Mouse (Mus musculus): Measurements from ENCODE around the gene Stat6. TPM values are rescaled to one million over a fixed set of nuclear protein-coding genes. Genes with fewer than 3 reads are reported as not detected.

The Stat6 gene
- polyA plus RNA-seq, 1 experiment = 12.6 TPM

DNA sequence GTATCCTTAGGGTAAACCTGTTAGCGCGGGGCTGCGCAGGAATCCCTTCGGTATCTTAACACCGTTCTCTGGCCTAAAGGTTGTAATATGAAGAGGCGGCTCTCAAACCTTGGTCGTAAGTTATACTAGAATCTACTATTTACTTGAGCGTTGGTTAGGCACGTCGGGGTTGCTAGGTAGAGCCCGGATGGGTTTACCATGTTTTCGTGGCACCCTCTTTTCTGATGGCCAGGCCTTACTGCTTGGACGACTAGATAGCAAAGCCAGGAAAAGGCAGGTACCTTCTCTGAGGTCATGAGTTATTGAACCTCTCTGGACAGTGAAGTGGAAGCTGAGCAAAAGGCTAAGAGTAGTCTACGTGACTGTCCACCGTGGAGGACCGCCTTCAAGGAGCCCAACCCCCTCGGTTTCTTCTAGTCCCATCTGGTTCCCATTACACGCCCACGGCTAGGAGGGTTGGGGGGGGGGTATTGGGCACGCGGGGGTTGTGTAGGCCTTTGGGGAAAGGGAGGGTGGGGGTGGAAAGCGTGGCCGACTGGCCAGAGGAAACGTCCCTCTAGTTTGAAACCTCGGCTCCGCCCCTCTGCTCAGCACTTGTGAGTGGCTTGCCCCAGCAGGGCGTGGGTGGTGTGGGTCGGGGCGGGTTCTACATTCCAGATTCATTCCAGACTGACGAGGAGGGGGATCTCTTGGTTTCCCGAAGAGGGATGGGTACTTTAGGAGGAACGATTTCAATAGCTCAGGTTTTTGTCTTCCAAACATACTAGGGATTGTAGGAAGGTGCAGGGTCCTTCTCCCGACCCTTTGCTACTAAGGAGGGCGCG is 24.7 kb downstream of the Stat6 start:
- 0 out of 2 replicates have a peak, but pooled peaks cover 2% of the 10 kb centered on the region for H3K4me1 ChIP-seq (ENCODE audit: control insufficient read depth, insufficient read depth, low read length)
- H3K27ac ChIP-seq (ENCODE audit: insufficient read depth, low read length) = peak overlapping the region; percentile 97
- H3K4me3 ChIP-seq (ENCODE audit: insufficient read depth, low read length) = peak overlapping the region; percentile 98
- TF ChIP-seq POLR2A (IDR thresholded peaks at IDR 0.05; ENCODE audit: extremely low read depth, insufficient read depth, low read length) (0 out of 2 replicates have a peak, but pooled peaks have one; percentile 10), CTCF (IDR thresholded peaks at IDR 0.05; ENCODE audit: extremely low read depth, insufficient read depth, low read length) (no peak)

DNA sequence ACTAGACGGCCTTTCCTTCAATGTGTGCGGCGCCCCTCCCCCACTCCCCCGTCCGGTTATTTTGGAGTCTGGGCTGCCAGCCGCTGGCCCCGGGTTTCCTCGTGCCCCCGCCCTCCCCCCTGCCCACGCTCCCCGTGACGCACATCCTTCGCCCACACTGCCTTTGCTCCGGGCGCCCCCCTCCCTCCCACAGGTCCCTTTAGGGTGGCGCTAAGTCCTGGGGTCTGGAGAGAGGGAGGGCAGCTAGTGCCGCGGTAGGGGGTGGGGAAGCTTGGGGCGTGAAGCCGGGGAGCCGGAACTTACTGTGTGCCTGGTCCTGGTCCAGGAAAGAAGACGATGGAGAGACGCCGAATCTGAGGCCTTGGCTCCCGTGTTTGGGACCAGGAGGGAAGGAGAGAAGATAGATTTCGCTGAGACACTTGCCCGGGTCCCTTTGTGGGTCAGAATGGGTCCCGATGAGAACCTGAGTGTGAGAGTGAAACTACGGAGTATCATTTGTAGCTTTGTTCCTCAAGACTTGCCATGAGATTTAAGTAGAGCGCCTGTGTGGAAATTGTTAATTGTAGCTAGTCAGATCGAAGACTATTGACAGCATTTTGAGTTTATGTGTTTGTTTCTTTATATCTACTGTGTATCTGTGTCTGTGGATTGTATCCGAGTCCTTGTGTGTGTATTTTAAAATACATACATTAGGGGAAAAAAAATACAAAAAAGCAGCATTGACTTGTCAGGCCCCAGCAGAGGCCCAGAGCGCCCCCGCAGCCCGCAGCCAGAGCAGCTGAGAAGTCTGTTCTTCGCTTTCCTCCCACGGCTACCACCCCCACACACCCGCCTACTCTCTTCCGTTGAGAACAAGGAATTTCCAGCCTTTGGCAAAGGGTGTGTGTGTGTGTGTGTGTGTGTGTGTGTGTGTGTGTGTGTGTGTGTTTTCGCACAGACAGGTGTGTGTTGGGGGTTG is 25.6 kb downstream of the Stat6 start, which contains the start of gene Nab2:
Nab2 (minus strand) TSS at position 476 of the 958 bp plus-strand sequence.
- H3K4me3 ChIP-seq (ENCODE audit: insufficient read depth, low read length) = peak within 1 kb of the TSS; percentile 98
- no peak for TF ChIP-seq CTCF (IDR thresholded peaks at IDR 0.05; ENCODE audit: extremely low read depth, insufficient read depth, low read length)
- TF ChIP-seq POLR2A (IDR thresholded peaks at IDR 0.05; ENCODE audit: extremely low read depth, insufficient read depth, low read length) = no peak
- 0 out of 2 replicates have a peak, but pooled peaks cover 2% of the 10 kb centered on the region for H3K4me1 ChIP-seq (ENCODE audit: control insufficient read depth, insufficient read depth, low read length)
- peak within 1 kb of the TSS; percentile 97 for H3K27ac ChIP-seq (ENCODE audit: insufficient read depth, low read length)

DNA sequence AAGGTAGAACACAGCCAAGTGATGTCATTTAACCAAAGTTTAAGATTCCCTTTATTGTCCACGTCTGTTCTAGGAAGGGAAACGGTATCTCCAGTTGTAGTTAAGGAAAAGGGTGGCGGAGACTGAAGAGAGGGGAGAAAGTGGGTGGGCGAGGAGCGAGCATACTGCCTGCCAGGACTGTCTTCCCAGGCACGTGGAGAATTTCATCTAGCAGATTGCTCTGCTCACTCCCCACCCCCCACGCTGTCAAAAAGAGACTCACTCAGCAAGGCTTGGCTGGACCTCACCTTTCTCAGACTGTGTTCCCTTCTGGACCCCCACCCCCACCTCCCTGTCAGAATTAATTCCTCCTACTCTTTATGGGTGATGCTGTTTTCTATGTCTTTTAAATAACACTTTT is 26.4 kb downstream of the Stat6 start:
- TF ChIP-seq CTCF (IDR thresholded peaks at IDR 0.05; ENCODE audit: extremely low read depth, insufficient read depth, low read length) (no peak), POLR2A (IDR thresholded peaks at IDR 0.05; ENCODE audit: extremely low read depth, insufficient read depth, low read length) (no peak)
- Histone ChIP-seq H3K27ac (ENCODE audit: insufficient read depth, low read length) (peak overlapping the region; percentile 73; the same call in 1 of the 2 replicates), H3K4me1 (ENCODE audit: control insufficient read depth, insufficient read depth, low read length) (0 out of 2 replicates have a peak, but pooled peaks cover 2% of the 10 kb centered on the region), H3K4me3 (ENCODE audit: insufficient read depth, low read length) (no peak overlapping the region)

DNA sequence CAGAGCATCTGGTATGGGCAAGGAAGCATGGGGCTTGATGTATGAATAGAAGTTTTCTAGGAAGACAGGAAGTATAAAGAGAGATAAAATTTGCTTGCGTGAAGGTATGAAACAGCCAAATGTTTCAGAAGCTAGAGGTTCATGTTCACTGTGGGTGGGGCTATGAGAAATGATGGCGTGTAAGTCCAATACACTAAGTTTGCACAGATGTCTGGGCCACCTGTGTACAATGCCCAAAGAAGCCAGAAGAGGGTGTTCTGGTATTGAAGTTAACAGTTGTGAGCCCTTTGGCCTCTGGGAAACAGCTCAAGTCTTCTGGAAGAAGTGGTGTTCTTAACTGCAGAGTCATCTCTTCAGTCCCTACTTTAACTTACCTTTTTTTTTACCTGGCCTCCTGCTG is 27.4 kb downstream of the Stat6 start:
- no peak overlapping the region for H3K27ac ChIP-seq (ENCODE audit: insufficient read depth, low read length)
- no peak overlapping the region for H3K4me3 ChIP-seq (ENCODE audit: insufficient read depth, low read length)

DNA sequence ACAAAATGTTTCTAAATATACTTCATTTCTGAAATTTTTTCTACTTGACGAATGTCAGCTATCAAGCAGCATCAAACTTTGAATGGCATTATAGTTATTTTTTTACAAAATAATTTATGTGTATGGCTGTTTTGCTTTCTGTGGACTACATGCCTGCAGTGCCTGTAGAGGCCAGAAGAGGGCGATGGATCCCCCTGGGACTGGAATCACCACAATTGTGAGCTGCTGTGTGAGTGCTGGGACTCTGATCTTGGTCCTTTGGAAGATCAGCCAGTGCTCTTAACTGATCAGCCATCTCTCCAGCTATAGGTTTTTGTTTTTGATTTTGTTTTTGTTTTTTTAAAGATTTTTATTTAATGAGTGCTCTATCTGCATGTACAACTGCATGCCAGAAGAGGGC is 28.5 kb downstream of the Stat6 start:
- 0 out of 2 replicates have a peak, but pooled peaks have one; percentile 19 for TF ChIP-seq CTCF (IDR thresholded peaks at IDR 0.05; ENCODE audit: extremely low read depth, insufficient read depth, low read length)
- TF ChIP-seq POLR2A (IDR thresholded peaks at IDR 0.05; ENCODE audit: extremely low read depth, insufficient read depth, low read length) = no peak
- no peak overlapping the region for H3K4me3 ChIP-seq (ENCODE audit: insufficient read depth, low read length)

More for the DNA sequence above, 27.4 kb downstream of the Stat6 start:
- H3K4me1 ChIP-seq (ENCODE audit: control insufficient read depth, insufficient read depth, low read length) = 0 out of 2 replicates have a peak, but pooled peaks cover 2% of the 10 kb centered on the region
- TF ChIP-seq POLR2A (IDR thresholded peaks at IDR 0.05; ENCODE audit: extremely low read depth, insufficient read depth, low read length) (no peak), CTCF (IDR thresholded peaks at IDR 0.05; ENCODE audit: extremely low read depth, insufficient read depth, low read length) (no peak)

DNA sequence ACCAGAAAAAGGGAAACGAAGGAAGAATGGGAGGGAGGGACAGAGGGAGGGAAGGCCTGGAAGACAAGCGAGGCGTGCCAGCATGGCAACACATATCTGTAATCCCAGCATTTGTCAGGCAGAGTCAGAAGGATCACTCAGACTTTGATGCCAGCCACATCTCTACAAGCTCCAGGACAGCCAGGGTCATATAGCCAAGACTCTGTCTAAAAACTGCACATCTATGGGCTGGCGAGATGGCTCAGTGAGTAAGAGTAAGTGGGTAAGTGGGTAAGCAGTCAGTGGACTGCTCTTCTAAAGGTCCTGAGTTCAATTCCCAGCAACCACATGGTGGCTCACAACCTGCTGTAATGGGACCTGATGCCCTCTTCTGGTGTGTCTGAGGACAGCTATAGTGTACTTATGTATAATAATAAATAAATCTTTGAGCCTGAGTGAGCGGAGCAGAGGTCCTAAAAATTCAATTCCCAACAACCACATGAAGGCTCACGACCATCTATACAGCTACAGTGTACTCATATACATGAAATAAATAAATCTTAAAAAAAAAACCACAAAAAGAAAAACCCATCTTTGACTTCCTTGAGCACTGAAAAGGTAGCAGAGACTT is 31.4 kb downstream of the Stat6 start:
- Histone ChIP-seq H3K27ac (ENCODE audit: insufficient read depth, low read length) (no peak overlapping the region), H3K4me3 (ENCODE audit: insufficient read depth, low read length) (no peak overlapping the region), H3K4me1 (ENCODE audit: control insufficient read depth, insufficient read depth, low read length) (no peaks in the 10 kb centered on the region)
- TF ChIP-seq POLR2A (IDR thresholded peaks at IDR 0.05; ENCODE audit: extremely low read depth, insufficient read depth, low read length) (no peak), CTCF (IDR thresholded peaks at IDR 0.05; ENCODE audit: extremely low read depth, insufficient read depth, low read length) (no peak)

More for the DNA sequence above, 28.5 kb downstream of the Stat6 start:
- Histone ChIP-seq H3K27ac (ENCODE audit: insufficient read depth, low read length) (no peak overlapping the region), H3K4me1 (ENCODE audit: control insufficient read depth, insufficient read depth, low read length) (0 out of 2 replicates have a peak, but pooled peaks cover 2% of the 10 kb centered on the region)

DNA sequence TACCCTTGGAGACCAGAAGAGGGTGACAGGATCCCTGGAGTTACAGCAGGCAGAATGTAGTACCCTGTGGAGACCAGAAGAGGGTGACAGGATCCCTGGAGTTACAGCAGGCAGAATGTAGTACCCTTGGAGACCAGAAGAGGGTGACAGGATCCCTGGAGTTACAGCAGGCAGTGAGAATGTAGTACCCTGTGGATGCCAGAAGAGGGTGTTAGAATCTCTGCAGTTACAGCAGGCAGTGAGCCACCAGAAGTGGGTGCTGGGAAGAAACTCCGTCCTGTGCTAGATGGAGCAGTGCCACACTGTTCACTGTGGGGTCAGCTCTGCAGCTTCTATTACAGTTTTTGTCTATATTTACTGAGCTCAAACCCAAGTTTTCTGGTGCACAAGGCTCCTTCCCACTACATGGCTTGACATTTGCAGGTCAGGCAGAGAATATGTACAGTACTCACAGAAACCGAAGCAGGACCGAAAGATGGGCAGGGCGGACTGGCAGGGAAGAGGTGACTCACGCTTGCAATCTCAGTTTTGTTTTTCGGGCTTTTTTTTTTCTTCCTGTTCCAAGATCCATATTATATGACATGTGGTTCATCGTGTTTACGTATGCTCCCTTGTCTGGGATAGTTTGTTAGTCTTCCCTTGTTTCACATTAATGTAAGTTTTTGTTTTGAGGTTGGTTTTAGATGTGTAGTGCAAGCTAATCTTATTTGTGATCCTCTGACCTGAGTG is 32.2 kb downstream of the Stat6 start:
- Histone ChIP-seq H3K4me1 (ENCODE audit: control insufficient read depth, insufficient read depth, low read length) (no peaks in the 10 kb centered on the region), H3K4me3 (ENCODE audit: insufficient read depth, low read length) (no peak overlapping the region), H3K27ac (ENCODE audit: insufficient read depth, low read length) (no peak overlapping the region)
- TF ChIP-seq POLR2A (IDR thresholded peaks at IDR 0.05; ENCODE audit: extremely low read depth, insufficient read depth, low read length) = no peak
- TF ChIP-seq CTCF (IDR thresholded peaks at IDR 0.05; ENCODE audit: extremely low read depth, insufficient read depth, low read length) = peak; percentile 100

DNA sequence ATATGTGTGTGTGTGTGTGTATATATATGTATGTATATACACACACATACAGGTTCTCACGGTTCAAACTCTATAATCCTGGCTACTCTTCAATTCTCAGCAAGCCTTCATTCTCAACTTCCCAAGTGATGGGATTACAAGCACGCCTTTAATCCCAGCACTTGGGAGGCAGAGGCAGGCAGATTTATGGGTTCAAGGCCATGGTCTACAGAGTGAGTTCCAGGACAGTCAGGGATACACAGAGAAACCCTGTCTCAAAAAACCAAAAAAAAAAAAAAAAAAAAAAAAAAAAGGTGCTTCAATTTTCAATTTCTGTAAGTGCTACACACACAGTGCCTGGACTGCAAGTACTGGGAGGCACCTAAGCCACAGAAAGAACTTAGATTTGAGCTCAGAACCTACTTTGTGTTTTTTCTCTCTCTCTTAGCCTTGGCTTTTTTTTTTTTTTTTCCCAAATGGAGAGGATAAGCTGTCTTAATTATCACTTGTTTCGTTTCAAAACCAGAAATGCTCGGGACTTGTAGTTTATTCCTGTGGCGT is 33.1 kb downstream of the Stat6 start:
- TF ChIP-seq POLR2A (IDR thresholded peaks at IDR 0.05; ENCODE audit: extremely low read depth, insufficient read depth, low read length) (no peak), CTCF (IDR thresholded peaks at IDR 0.05; ENCODE audit: extremely low read depth, insufficient read depth, low read length) (no peak)
- no peak overlapping the region for H3K27ac ChIP-seq (ENCODE audit: insufficient read depth, low read length)
- no peaks in the 10 kb centered on the region for H3K4me1 ChIP-seq (ENCODE audit: control insufficient read depth, insufficient read depth, low read length)
- H3K4me3 ChIP-seq (ENCODE audit: insufficient read depth, low read length) = peak overlapping the region; percentile 20; the same call in 1 of the 2 replicates
